Mouse (Mus musculus): ENCODE measurements at regions not wholly inside any gene's neighbourhood (a gene's known extent, or its start where the extent isn't known, plus 50 kb on each side); places are given as distances from the start of the nearest gene placed in this dataset.

DNA sequence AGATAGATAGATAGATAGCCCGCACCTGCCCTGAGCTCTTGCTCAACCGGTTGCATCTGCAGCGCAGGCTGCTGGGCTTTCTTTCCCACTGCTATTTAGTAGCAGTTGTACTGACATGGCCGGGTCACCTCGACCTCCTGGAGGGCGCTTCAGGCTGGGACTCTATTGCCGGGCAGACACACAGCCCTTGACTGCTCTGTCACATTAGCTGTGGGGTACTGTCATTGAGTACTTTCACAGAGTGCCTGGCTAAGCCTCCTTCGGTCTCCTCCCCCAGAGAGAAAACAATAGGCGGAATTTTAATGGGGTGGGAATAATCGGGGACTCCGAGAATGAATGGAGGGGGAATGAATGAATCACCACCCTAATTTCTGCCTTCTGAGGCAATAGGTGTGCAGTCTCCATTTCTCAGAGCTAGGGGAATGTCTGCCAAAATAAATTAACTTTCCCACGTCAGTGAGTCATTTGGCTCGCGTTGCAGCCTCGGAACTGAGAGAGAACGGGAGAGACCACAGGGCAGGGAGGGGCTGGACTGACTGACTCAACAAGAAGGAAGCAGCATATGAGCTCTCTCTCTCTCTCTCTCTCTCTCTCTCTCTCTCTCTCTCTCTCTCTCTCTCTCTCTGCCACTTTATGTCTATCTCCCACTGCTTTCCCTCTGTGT lies 101.6 kb upstream of the Med13l start:
- Histone ChIP-seq H3K9me3 (ENCODE audit: low read depth, low read length) (no peaks in the 10 kb centered on the region), H3K27me3 (ENCODE audit: insufficient read depth, low read length) (no peaks in the 10 kb centered on the region), H3K4me3 (ENCODE audit: low read depth, low read length) (peak overlapping the region; percentile 19), H3K36me3 (ENCODE audit: insufficient read depth) (no peaks in the 10 kb centered on the region), H3K4me2 (peak overlapping the region; percentile 61), H3K9ac (no peak overlapping the region), H3K27ac (ENCODE audit: low read depth) (no peak overlapping the region), H3K4me1 (ENCODE audit: insufficient read depth) (peaks cover 9% of the 10 kb centered on the region; the same call in 1 of the 2 replicates)
- DNase-seq (peak; percentile 82), ATAC-seq (ENCODE audit: insufficient read depth) (peak; percentile 78)
- no peak for TF ChIP-seq CTCF (IDR thresholded peaks at IDR 0.05; ENCODE audit: low read depth)
- WGBS: 5% methylated on average over 16 of the region's 16 CpGs

DNA sequence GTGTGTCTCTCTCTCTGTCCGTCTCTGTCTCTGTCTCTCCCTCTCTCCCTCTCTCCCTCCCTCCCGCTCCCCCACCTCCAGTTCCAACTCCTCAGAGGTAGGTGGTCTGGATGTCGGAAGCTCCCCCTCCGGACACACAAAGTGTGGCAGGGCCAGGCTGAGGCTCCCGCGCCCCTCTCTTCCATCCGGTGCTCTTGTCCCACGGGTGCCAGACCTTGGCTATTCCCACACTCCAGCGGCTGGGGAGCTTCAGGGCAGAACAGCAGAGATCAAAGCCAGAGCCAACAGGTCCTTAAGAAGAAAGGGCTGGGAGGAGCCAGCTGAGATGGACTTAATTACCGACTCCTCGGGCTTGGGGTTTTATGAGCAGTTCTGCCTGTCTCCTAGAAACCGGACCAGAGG lies 101.1 kb upstream of the Med13l start:
- Histone ChIP-seq H3K4me3 (ENCODE audit: low read depth, low read length) (peak overlapping the region; percentile 19; the same call in 1 of the 2 replicates), H3K36me3 (ENCODE audit: insufficient read depth) (no peaks in the 10 kb centered on the region), H3K27ac (ENCODE audit: low read depth) (no peak overlapping the region), H3K27me3 (ENCODE audit: insufficient read depth, low read length) (no peaks in the 10 kb centered on the region), H3K9me3 (ENCODE audit: low read depth, low read length) (no peaks in the 10 kb centered on the region), H3K9ac (no peak overlapping the region), H3K4me1 (ENCODE audit: insufficient read depth) (peaks cover 9% of the 10 kb centered on the region; the same call in 1 of the 2 replicates), H3K4me2 (peak overlapping the region; percentile 61)
- DNase-seq: peak; percentile 56
- peak; percentile 53 for ATAC-seq (ENCODE audit: insufficient read depth)
- WGBS: under 1% methylated on average over 12 of the region's 12 CpGs
- no peak for TF ChIP-seq CTCF (IDR thresholded peaks at IDR 0.05; ENCODE audit: low read depth)

DNA sequence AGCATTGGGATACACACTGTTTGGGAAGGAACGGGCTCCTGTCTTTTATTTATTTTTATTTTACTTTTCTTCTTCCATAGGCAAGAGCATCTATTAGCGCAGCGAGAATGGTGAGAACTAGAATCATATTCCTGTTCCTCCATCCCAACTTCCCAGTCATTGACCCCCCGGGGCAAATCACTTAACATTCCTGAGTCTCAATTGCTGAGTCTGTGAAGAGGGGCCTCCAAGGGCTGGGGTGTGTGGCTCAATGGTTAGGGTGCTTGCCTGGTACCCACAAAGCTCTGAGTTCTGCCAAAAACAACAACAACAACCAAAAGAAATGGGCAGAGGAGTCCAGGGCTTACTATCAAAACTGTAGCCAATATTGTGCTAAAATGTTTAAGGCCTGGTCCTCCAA lies 98.5 kb upstream of the Med13l start:
- WGBS: 26% methylated on average over 4 of the region's 4 CpGs
- no peaks in the 10 kb centered on the region for H3K9me3 ChIP-seq (ENCODE audit: low read depth, low read length)
- ATAC-seq (ENCODE audit: insufficient read depth) (no peak), DNase-seq (peak; percentile 46)
- H3K36me3 ChIP-seq (ENCODE audit: insufficient read depth): no peaks in the 10 kb centered on the region
- H3K4me1 ChIP-seq (ENCODE audit: insufficient read depth): peaks cover 24% of the 10 kb centered on the region
- H3K27me3 ChIP-seq (ENCODE audit: insufficient read depth, low read length): no peaks in the 10 kb centered on the region
- no peak overlapping the region for H3K27ac ChIP-seq (ENCODE audit: low read depth)
- no peak overlapping the region for H3K4me2 ChIP-seq
- no peak overlapping the region for H3K9ac ChIP-seq
- no peak for TF ChIP-seq CTCF (IDR thresholded peaks at IDR 0.05; ENCODE audit: low read depth)
- no peak overlapping the region for H3K4me3 ChIP-seq (ENCODE audit: low read depth, low read length)

DNA sequence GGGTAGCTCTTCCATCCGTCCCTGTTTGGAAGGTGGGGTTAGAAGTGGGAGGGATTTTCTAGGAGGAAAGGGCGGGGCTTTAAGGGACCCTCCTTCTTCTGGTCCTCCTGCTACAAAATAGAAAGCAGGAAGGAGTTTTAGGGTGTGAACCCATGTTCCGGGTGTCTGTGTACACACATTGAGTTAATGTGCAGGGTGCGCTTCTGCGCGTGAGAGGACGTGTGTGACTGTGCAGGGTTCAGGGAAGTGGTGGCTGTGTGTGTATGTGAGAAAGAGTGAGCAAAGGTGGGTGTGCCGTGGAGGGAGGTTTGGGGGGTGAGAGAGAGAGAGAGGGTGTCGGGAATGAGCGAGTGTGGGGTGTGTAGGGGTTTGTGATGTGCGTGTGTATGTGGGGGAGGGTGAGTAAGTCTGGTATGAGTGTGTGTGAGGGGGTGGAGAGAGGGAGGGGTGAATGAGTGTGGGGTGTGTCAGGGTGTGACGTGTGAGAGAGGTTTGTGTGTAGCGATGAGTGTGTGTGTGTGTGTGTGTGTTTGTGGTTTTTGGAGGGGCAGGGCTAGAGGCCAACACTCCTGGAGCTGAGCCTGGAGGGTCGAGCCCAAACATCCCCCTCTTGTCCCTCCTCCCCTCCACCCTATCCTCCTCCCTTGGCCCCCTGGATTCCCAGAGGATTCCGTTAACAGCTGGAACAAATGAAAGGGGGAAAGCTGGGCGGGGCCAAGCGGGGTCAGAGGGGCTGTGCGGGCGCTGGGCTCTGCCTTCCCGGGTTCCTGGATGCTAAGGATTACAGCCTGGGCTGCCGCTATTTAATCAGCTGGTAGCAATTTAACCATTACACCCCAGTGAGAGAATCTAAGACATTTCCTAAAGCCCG lies 95.3 kb upstream of the Med13l start:
- DNase-seq (peak; percentile 87), ATAC-seq (ENCODE audit: insufficient read depth) (peak; percentile 85)
- no peaks in the 10 kb centered on the region for H3K9me3 ChIP-seq (ENCODE audit: low read depth, low read length)
- H3K4me3 ChIP-seq (ENCODE audit: low read depth, low read length): peak overlapping the region; percentile 23
- no peak overlapping the region for H3K27ac ChIP-seq (ENCODE audit: low read depth)
- H3K9ac ChIP-seq: peak overlapping the region; percentile 30
- H3K4me2 ChIP-seq: peak overlapping the region; percentile 62
- no peaks in the 10 kb centered on the region for H3K27me3 ChIP-seq (ENCODE audit: insufficient read depth, low read length)
- no peaks in the 10 kb centered on the region for H3K36me3 ChIP-seq (ENCODE audit: insufficient read depth)
- WGBS: 6% methylated on average over 22 of the region's 22 CpGs
- H3K4me1 ChIP-seq (ENCODE audit: insufficient read depth): peaks cover 17% of the 10 kb centered on the region
- no peak for TF ChIP-seq CTCF (IDR thresholded peaks at IDR 0.05; ENCODE audit: low read depth)

DNA sequence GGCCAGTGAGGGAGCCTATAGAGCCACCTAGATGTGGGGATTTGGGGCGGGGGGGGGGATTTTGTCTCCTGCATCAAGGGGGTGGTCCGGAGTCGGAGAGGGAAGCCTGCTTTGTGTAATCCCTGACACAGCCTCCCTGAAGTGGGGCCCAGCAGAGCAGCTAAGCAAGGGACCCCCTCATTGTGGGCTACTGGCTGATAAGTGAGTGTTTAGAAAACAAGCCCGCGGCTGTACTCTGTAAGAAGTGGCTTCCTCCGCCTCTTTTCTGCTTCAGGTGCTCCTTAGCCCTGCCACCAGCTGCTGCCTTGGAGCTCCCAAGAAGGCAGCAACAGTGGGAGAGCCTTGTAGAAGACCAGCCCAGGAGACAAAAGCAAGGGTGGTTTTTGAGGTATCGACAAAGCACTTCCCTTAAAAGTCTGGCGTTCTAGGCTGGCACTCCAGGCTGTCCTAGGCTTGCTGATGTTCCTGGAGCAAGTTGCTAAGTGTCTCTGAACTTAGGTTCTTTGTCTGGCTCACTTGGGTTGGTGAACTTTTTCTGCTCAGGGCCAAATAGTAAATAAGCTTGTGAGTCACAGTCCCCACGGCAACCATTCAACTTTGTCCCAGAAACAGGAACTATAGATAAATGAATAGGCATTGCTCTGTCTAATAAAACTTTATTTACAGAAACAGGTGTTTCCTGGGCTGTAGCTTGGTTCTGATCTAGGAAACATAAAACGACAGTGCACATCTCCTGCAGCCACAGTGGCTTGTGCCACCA lies 94.3 kb upstream of the Med13l start:
- DNase-seq (no peak), ATAC-seq (ENCODE audit: insufficient read depth) (peak; percentile 14; the same call in 1 of the 2 replicates)
- H3K27ac ChIP-seq (ENCODE audit: low read depth): peak overlapping the region; percentile 39; the same call in 1 of the 2 replicates
- no peaks in the 10 kb centered on the region for H3K36me3 ChIP-seq (ENCODE audit: insufficient read depth)
- no peak for TF ChIP-seq CTCF (IDR thresholded peaks at IDR 0.05; ENCODE audit: low read depth)
- H3K9me3 ChIP-seq (ENCODE audit: low read depth, low read length): no peaks in the 10 kb centered on the region
- WGBS: 12% methylated on average over 10 of the region's 10 CpGs
- H3K4me2 ChIP-seq: peak overlapping the region; percentile 62
- peak overlapping the region; percentile 30 for H3K9ac ChIP-seq
- peak overlapping the region; percentile 23 for H3K4me3 ChIP-seq (ENCODE audit: low read depth, low read length)
- no peaks in the 10 kb centered on the region for H3K27me3 ChIP-seq (ENCODE audit: insufficient read depth, low read length)
- H3K4me1 ChIP-seq (ENCODE audit: insufficient read depth): peaks cover 17% of the 10 kb centered on the region

DNA sequence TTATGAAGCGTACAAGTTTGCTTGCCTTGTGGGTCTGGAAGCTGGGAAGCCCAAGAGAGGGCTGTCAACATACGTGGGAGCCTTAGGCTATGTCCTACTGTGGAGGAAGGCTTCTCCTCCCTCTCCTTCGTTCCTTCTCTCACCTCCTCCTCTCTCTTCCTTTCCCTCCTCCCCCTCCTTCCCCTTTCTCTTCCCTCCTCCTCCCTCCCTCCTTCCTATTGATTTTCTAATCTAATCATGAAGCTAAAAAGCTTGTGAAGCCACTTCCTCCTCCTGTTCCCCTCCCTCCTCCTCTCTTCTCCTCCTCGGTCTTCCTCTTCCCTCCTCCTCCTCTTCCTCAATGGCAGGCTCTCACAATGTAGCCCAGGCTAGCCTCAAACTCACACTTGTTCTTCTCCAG lies 91.7 kb upstream of the Med13l start:
- Histone ChIP-seq H3K27me3 (ENCODE audit: insufficient read depth, low read length) (no peaks in the 10 kb centered on the region), H3K4me2 (no peak overlapping the region), H3K4me3 (ENCODE audit: low read depth, low read length) (no peak overlapping the region), H3K36me3 (ENCODE audit: insufficient read depth) (no peaks in the 10 kb centered on the region), H3K9ac (no peak overlapping the region), H3K4me1 (ENCODE audit: insufficient read depth) (peaks cover 15% of the 10 kb centered on the region), H3K27ac (ENCODE audit: low read depth) (no peak overlapping the region), H3K9me3 (ENCODE audit: low read depth, low read length) (no peaks in the 10 kb centered on the region)
- 51% methylated on average over 4 of the region's 4 CpGs for WGBS
- TF ChIP-seq CTCF (IDR thresholded peaks at IDR 0.05; ENCODE audit: low read depth): no peak
- ATAC-seq (ENCODE audit: insufficient read depth) (no peak), DNase-seq (no peak)
